Mouse (Mus musculus): Measurements from ENCODE around the gene Mfrp. TPM values are rescaled to one million over a fixed set of nuclear protein-coding genes. Genes with fewer than 3 reads are reported as not detected.

Mfrp gene
- total and polyA plus RNA-seq, 2 experiments from 2014 or later = 0.13 to 0.67 TPM

GRCm38 (mm10) chr9:44074395-44075275 is 26.9 kb upstream of the Mfrp start:
- Histone ChIP-seq H3K4me2 (ENCODE audit: low read depth) (no peak overlapping the region), H3K27ac (ENCODE audit: low read depth, low read length) (no peak overlapping the region), H3K4me1 (ENCODE audit: insufficient read depth) (no peaks in the 10 kb centered on the region), H3K9ac (no peak overlapping the region), H3K36me3 (ENCODE audit: insufficient read depth) (no peaks in the 10 kb centered on the region), H3K4me3 (ENCODE audit: low read depth, low read length) (no peak overlapping the region), H3K27me3 (ENCODE audit: insufficient read depth, low read length) (no peaks in the 10 kb centered on the region; the same call in 1 of the 2 replicates), H3K9me3 (ENCODE audit: low read length) (no peaks in the 10 kb centered on the region)
- no peak for DNase-seq
- peak; percentile 9; the same call in 1 of the 2 replicates for TF ChIP-seq CTCF (IDR thresholded peaks at IDR 0.05; ENCODE audit: low read depth)
- WGBS = 52% methylated on average over 9 of the region's 9 CpGs
- ATAC-seq = no peak

- Histone ChIP-seq H3K9ac (no peak overlapping the region), H3K9me3 (ENCODE audit: low read length) (no peaks in the 10 kb centered on the region), H3K27me3 (ENCODE audit: insufficient read depth, low read length) (no peaks in the 10 kb centered on the region; the same call in 1 of the 2 replicates), H3K4me3 (ENCODE audit: low read depth, low read length) (no peak overlapping the region), H3K4me2 (ENCODE audit: low read depth) (no peak overlapping the region), H3K36me3 (ENCODE audit: insufficient read depth) (no peaks in the 10 kb centered on the region), H3K27ac (ENCODE audit: low read depth, low read length) (no peak overlapping the region), H3K4me1 (ENCODE audit: insufficient read depth) (no peaks in the 10 kb centered on the region)
- no peak for ATAC-seq
- no peak for TF ChIP-seq CTCF (IDR thresholded peaks at IDR 0.05; ENCODE audit: low read depth)
- 76% methylated on average over 24 of the region's 24 CpGs for WGBS
- DNase-seq = no peak
Measured at GRCm38 (mm10) chr9:44075276-44075995, 26.1 kb upstream of the Mfrp start.

- ATAC-seq = no peak
- WGBS = 67% methylated on average over 16 of the region's 16 CpGs
- no peak for TF ChIP-seq CTCF (IDR thresholded peaks at IDR 0.05; ENCODE audit: low read depth)
Measured at GRCm38 (mm10) chr9:44075996-44076763, 25.3 kb upstream of the Mfrp start.

GRCm38 (mm10) chr9:44076764-44077120 is 24.8 kb upstream of the Mfrp start:
- no peak overlapping the region for H3K9ac ChIP-seq
- peak; percentile 62 for TF ChIP-seq CTCF (IDR thresholded peaks at IDR 0.05; ENCODE audit: low read depth)
- no peak overlapping the region for H3K4me2 ChIP-seq (ENCODE audit: low read depth)
- DNase-seq (peak; percentile 58), ATAC-seq (no peak)
- no peaks in the 10 kb centered on the region for H3K9me3 ChIP-seq (ENCODE audit: low read length)
- no peaks in the 10 kb centered on the region for H3K4me1 ChIP-seq (ENCODE audit: insufficient read depth)
- no peaks in the 10 kb centered on the region for H3K36me3 ChIP-seq (ENCODE audit: insufficient read depth)
- no peak overlapping the region for H3K27ac ChIP-seq (ENCODE audit: low read depth, low read length)
- no peak overlapping the region for H3K4me3 ChIP-seq (ENCODE audit: low read depth, low read length)
- no peaks in the 10 kb centered on the region; the same call in 1 of the 2 replicates for H3K27me3 ChIP-seq (ENCODE audit: insufficient read depth, low read length)
- 16% methylated on average over 5 of the region's 5 CpGs for WGBS

More at GRCm38 (mm10) chr9:44075996-44076763, 25.3 kb upstream of the Mfrp start:
- no peaks in the 10 kb centered on the region; the same call in 1 of the 2 replicates for H3K27me3 ChIP-seq (ENCODE audit: insufficient read depth, low read length)
- no peak overlapping the region for H3K4me2 ChIP-seq (ENCODE audit: low read depth)
- H3K4me3 ChIP-seq (ENCODE audit: low read depth, low read length) = no peak overlapping the region
- no peak overlapping the region for H3K9ac ChIP-seq
- H3K9me3 ChIP-seq (ENCODE audit: low read length) = no peaks in the 10 kb centered on the region
- no peak overlapping the region for H3K27ac ChIP-seq (ENCODE audit: low read depth, low read length)
- H3K36me3 ChIP-seq (ENCODE audit: insufficient read depth) = no peaks in the 10 kb centered on the region
- H3K4me1 ChIP-seq (ENCODE audit: insufficient read depth) = no peaks in the 10 kb centered on the region
- DNase-seq = no peak

GRCm38 (mm10) chr9:44077266-44077910 is 24.1 kb upstream of the Mfrp start:
- H3K36me3 ChIP-seq (ENCODE audit: insufficient read depth) = no peaks in the 10 kb centered on the region
- H3K4me1 ChIP-seq (ENCODE audit: insufficient read depth) = no peaks in the 10 kb centered on the region
- H3K4me2 ChIP-seq (ENCODE audit: low read depth) = no peak overlapping the region
- WGBS = 88% methylated on average over 11 of the region's 11 CpGs
- no peak for TF ChIP-seq CTCF (IDR thresholded peaks at IDR 0.05; ENCODE audit: low read depth)
- no peak overlapping the region for H3K4me3 ChIP-seq (ENCODE audit: low read depth, low read length)
- DNase-seq (no peak), ATAC-seq (no peak)
- no peaks in the 10 kb centered on the region for H3K9me3 ChIP-seq (ENCODE audit: low read length)
- no peaks in the 10 kb centered on the region; the same call in 1 of the 2 replicates for H3K27me3 ChIP-seq (ENCODE audit: insufficient read depth, low read length)
- H3K27ac ChIP-seq (ENCODE audit: low read depth, low read length) = no peak overlapping the region
- H3K9ac ChIP-seq = no peak overlapping the region

- TF ChIP-seq CTCF (IDR thresholded peaks at IDR 0.05; ENCODE audit: low read depth) = no peak
- DNase-seq (no peak), ATAC-seq (no peak)
- no peak overlapping the region for H3K4me2 ChIP-seq (ENCODE audit: low read depth)
- H3K27me3 ChIP-seq (ENCODE audit: insufficient read depth, low read length) = no peaks in the 10 kb centered on the region
- H3K4me3 ChIP-seq (ENCODE audit: low read depth, low read length) = no peak overlapping the region
- 0 out of 2 replicates have a peak, but pooled peaks cover 1% of the 10 kb centered on the region for H3K4me1 ChIP-seq (ENCODE audit: insufficient read depth)
- WGBS = 80% methylated on average over 10 of the region's 10 CpGs
- no peak overlapping the region for H3K27ac ChIP-seq (ENCODE audit: low read depth, low read length)
- no peaks in the 10 kb centered on the region for H3K36me3 ChIP-seq (ENCODE audit: insufficient read depth)
- no peak overlapping the region for H3K9ac ChIP-seq
- H3K9me3 ChIP-seq (ENCODE audit: low read length) = no peaks in the 10 kb centered on the region
Measured at GRCm38 (mm10) chr9:44078136-44078797, 23.3 kb upstream of the Mfrp start.

All from forebrain, postnatal 0 days (tissue).